ENCODE assay signal across 8 mouse cellular contexts in genomic region chr10:93889579-93889950, GRCm38 (mm10). TPM values are rescaled to one million over a fixed set of nuclear protein-coding genes. Genes with fewer than 3 reads are reported as not detected.
DNase-seq lines count a peak whose midpoint lies in the region; ATAC-seq lines count a peak whose summit lies in the region.

No protein-coding gene starts in this region.

- H3K9ac ChIP-seq in intestine, embryonic 16.5 days (ENCODE audit: low read depth, low read length) = peak overlapping the region; percentile 95

- peak overlapping the region; percentile 99 for H3K4me3 ChIP-seq in intestine, embryonic 16.5 days (ENCODE audit: low read length)

- H3K36me3 ChIP-seq in intestine, embryonic 16.5 days (ENCODE audit: control insufficient read depth, insufficient read depth, low read length) = peaks cover 9% of the 10 kb centered on the region

- peak; percentile 82 for DNase-seq in adrenal gland, adult 8-10 months
- DNase-seq in embryo, embryonic 11.5 days (ENCODE audit: low read depth, low spot score) = peak; percentile 82
- DNase-seq in gastrocnemius, postnatal 36 days = peak; percentile 71 to 77
- peak; percentile 91 to 94 for DNase-seq in left cerebral cortex, postnatal 25 days (ENCODE audit: low spot score in 2 of 2)
- peak; percentile 92 for DNase-seq in mesoderm, embryonic 11.5 days (ENCODE audit: low read depth, low spot score)
- DNase-seq in right cerebral cortex, postnatal 25 days = peak; percentile 91
- peak; percentile 80 to 85 for DNase-seq in urinary bladder, postnatal 4 days (ENCODE audit: low spot score in 2 of 2)

- WGBS in intestine, embryonic 16.5 days = under 1% methylated on average over 29 of the region's 30 CpGs

- peak overlapping the region; percentile 90 for H3K4me2 ChIP-seq in intestine, embryonic 16.5 days (ENCODE audit: low read depth, low read length)

- no peaks in the 10 kb centered on the region for H3K9me3 ChIP-seq in intestine, embryonic 16.5 days (ENCODE audit: control insufficient read depth, low read length)

- H3K27ac ChIP-seq in intestine, embryonic 16.5 days (ENCODE audit: low read length) = peak overlapping the region; percentile 82

- ATAC-seq in intestine, embryonic 16.5 days = peak; percentile 98

- intact Hi-C loops in gastrocnemius, postnatal 36 days (cut with DNase I) = no loop called here
- intact Hi-C loops in left cerebral cortex, postnatal 25 days (cut with DNase I) = loop anchor here (5.0 kb wide), 1 partner anchor 798 kb away; the partner anchor contains the start of gene Cep83

- H3K4me1 ChIP-seq in intestine, embryonic 16.5 days (ENCODE audit: control insufficient read depth, insufficient read depth, low read length) = peaks cover 5% of the 10 kb centered on the region

- no peaks in the 10 kb centered on the region for H3K27me3 ChIP-seq in intestine, embryonic 16.5 days (replicated peaks; ENCODE audit: control insufficient read depth, insufficient read depth, low read length)

RNA-seq across cellular contexts. Expression of gene Metap2, which starts 7.3 kb away (rescaled TPM):
- 100 to 1,000 TPM; 159 to 224 (median 194) TPM for total RNA-seq in adrenal gland, adult 8-10 months (2022)
- total RNA-seq in gastrocnemius, postnatal 36 days (2021) = 100 to 1,000 TPM; 156 to 159 TPM
- polyA plus RNA-seq in intestine, embryonic 16.5 days (2015; fragmentation: Nextera tagmentation; extraction: Ambion mirVana) = 162 and 169 TPM in 2 replicates
- total RNA-seq in left cerebral cortex, postnatal 25 days (2021) = 100 to 1,000 TPM; 112 to 125 TPM

RNA-seq across cellular contexts. Expression of gene Usp44, which starts 58.2 kb away (rescaled TPM):
- not detected for total RNA-seq in adrenal gland, adult 8-10 months (2022)
- under 1 TPM; 0.22 to 0.46 TPM for total RNA-seq in gastrocnemius, postnatal 36 days (2021)
- 0.17 and 0.34 TPM in 2 replicates for polyA plus RNA-seq in intestine, embryonic 16.5 days (2015; fragmentation: Nextera tagmentation; extraction: Ambion mirVana)
- total RNA-seq in left cerebral cortex, postnatal 25 days (2021) = not detected

Comparison
In these comparisons a context has a peak if more than half of its experiments do, and no peak if none do; other contexts are left out.
1. Peak in every context shown above with its lines: DNase-seq, ATAC-seq, H3K4me3 ChIP-seq and H3K27ac ChIP-seq.